Mouse (Mus musculus) neural tube, embryonic 12.5 days (tissue): Measurements from ENCODE around the gene Naf1. TPM values are rescaled to one million over a fixed set of nuclear protein-coding genes. Genes with fewer than 3 reads are reported as not detected.
A peak's percentile ranks its signal among the peaks of the same experiment; 100 is the strongest.

Experiments used
- ATAC-seq: fragments of 200-750 bp; cut with Nextera tagmentation; 2 replicates; pipeline ENCODE4 v1.8.0; 2017; ENCODE audit warnings: low read depth, mild to moderate bottlenecking, moderate TSS enrichment, moderate library complexity; ENCODE audit not compliant: low FRiP score
- H3K27ac ChIP-seq: fragments of 300-500 bp; sonication (generic); 2 replicates; pipeline ENCODE4 v1.5.1; 2016
- H3K27me3 ChIP-seq: fragments of 300-500 bp; sonication (generic); replicated peaks from 2 replicates; pipeline ENCODE4 v1.6.1; 2016; ENCODE audit warnings: mild to moderate bottlenecking
- H3K36me3 ChIP-seq: fragments of 300-500 bp; sonication (generic); 2 replicates; pipeline ENCODE4 v1.6.1; 2016; ENCODE audit warnings: mild to moderate bottlenecking
- H3K4me1 ChIP-seq: fragments of 300-500 bp; sonication (generic); 2 replicates; pipeline ENCODE4 v1.6.1; 2016
- H3K4me2 ChIP-seq: fragments of 300-500 bp; sonication (generic); replicated peaks from 2 replicates; pipeline ENCODE4 v1.6.1; 2016; ENCODE audit warnings: mild to moderate bottlenecking
- H3K4me3 ChIP-seq: fragments of 300-500 bp; sonication (generic); 2 replicates; pipeline ENCODE4 v1.5.1; 2016
- H3K9ac ChIP-seq: fragments of 300-500 bp; sonication (generic); 2 replicates; pipeline ENCODE4 v1.6.1; 2016; ENCODE audit warnings: mild to moderate bottlenecking
- H3K9me3 ChIP-seq: fragments of 300-500 bp; sonication (generic); 2 replicates; pipeline ENCODE4 v1.6.1; 2016; ENCODE audit warnings: mild to moderate bottlenecking
- WGBS: fragments of 180-500 bp; shearing (Covaris S2); methylation state at CpG from one replicate; pipeline ENCODE4 v1.1.7; 2016; 5-methylcytosine and 5-hydroxymethylcytosine counted together
- polyA plus RNA-seq: library from polyadenylated mRNA; unstranded; fragments of >200 nt; fragmentation: Nextera tagmentation; extraction: Ambion mirVana; gene quantifications from 2 replicates; pipeline ENCODE4 v1.2.1, GENCODE M21; 2016

Naf1 gene
- 2.6 and 3.1 TPM in 2 replicates for polyA plus RNA-seq

- ATAC-seq, result peak; percentile 98
- no peaks in the 10 kb centered on the region for H3K9me3 ChIP-seq
- peaks cover 16% of the 10 kb centered on the region for H3K4me1 ChIP-seq
- peak within 1 kb of the TSS; percentile 89 for H3K4me2 ChIP-seq
- WGBS, result under 1% methylated on average over 37 of the region's 37 CpGs
- H3K9ac ChIP-seq, result peak within 1 kb of the TSS; percentile 72
- peak within 1 kb of the TSS; percentile 75 for H3K4me3 ChIP-seq
- no peaks in the 10 kb centered on the region for H3K27me3 ChIP-seq
- no peak within 1 kb of the TSS for H3K27ac ChIP-seq
- H3K36me3 ChIP-seq, result no peaks in the 10 kb centered on the region
Observed at GRCm38 (mm10) chr8:66860023-66860422, at the start of gene Naf1. Naf1 (plus strand) TSS chr8:66860217.

- no peaks in the 10 kb centered on the region for H3K27me3 ChIP-seq
- H3K27ac ChIP-seq, result no peak overlapping the region
- H3K4me1 ChIP-seq, result peaks cover 16% of the 10 kb centered on the region
- peak overlapping the region; percentile 72 for H3K9ac ChIP-seq
- WGBS, result under 1% methylated on average over 46 of the region's 46 CpGs
- H3K4me2 ChIP-seq, result peak overlapping the region; percentile 89
- H3K4me3 ChIP-seq, result peak overlapping the region; percentile 75
- no peaks in the 10 kb centered on the region for H3K9me3 ChIP-seq
- peak; percentile 78 for ATAC-seq
- H3K36me3 ChIP-seq, result no peaks in the 10 kb centered on the region
Observed at GRCm38 (mm10) chr8:66860921-66861588, 1.0 kb downstream of the Naf1 start.

- H3K4me3 ChIP-seq, result peak overlapping the region; percentile 75
- H3K27ac ChIP-seq, result no peak overlapping the region
- no peaks in the 10 kb centered on the region for H3K27me3 ChIP-seq
- no peaks in the 10 kb centered on the region for H3K36me3 ChIP-seq
- no peak for ATAC-seq
- no peak overlapping the region for H3K9ac ChIP-seq
- no peaks in the 10 kb centered on the region for H3K9me3 ChIP-seq
- WGBS, result 57% methylated on average over 5 of the region's 5 CpGs
- peaks cover 16% of the 10 kb centered on the region for H3K4me1 ChIP-seq
- H3K4me2 ChIP-seq, result peak overlapping the region; percentile 89
Observed at GRCm38 (mm10) chr8:66861589-66862500, 1.8 kb downstream of the Naf1 start.

DNA sequence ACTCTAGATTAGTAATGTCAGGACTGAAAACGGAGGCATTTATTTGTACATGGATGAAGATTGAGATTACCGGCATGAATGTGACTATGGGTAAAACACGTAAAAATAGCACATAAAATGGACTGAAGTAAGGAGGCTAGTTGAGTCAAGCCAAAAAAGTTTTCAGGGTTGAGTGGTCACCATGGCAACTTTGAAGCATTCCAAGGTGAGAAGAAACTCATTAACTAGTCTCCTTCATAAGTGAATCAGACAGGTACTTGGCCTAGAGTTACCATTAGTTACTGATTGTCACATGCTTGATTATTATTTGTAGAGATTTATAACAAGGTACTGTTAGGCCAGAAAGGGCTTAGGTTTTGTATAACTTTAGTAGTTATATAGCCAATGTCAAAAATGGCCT, 3.7 kb downstream of the Naf1 start:
- H3K9me3 ChIP-seq, result no peaks in the 10 kb centered on the region
- 98% methylated on average over 3 of the region's 3 CpGs for WGBS

DNA sequence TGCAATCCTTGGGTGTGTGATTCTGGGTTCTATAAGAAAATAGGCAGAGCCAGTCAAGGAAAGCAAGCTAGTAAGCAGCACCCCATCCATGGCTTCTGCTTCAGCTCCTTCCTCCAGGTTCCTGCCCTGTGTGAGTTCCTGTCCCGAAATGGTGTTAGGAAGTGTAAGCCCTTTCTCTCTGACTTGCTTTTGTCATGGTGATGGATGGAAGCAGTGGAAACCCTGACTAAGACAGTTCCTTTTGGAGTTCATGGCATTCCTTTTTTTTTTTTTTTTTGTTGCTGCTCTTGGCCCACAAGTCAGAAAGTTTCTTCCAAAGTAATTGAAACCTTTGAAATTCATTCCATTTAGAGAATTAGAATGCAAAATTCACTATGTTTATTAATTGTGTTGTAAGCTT, 5.1 kb downstream of the Naf1 start:
- Histone ChIP-seq H3K36me3 (no peaks in the 10 kb centered on the region), H3K4me3 (no peak overlapping the region), H3K27ac (no peak overlapping the region), H3K9me3 (no peaks in the 10 kb centered on the region), H3K27me3 (no peaks in the 10 kb centered on the region), H3K9ac (no peak overlapping the region), H3K4me2 (no peak overlapping the region), H3K4me1 (peaks cover 16% of the 10 kb centered on the region)
- 43% methylated on average over 1 of the region's 1 CpGs for WGBS
- no peak for ATAC-seq

More for the DNA sequence above, 3.7 kb downstream of the Naf1 start:
- no peaks in the 10 kb centered on the region for H3K27me3 ChIP-seq
- H3K4me1 ChIP-seq, result peaks cover 16% of the 10 kb centered on the region
- ATAC-seq, result no peak
- no peak overlapping the region for H3K27ac ChIP-seq
- no peak overlapping the region for H3K4me2 ChIP-seq
- H3K4me3 ChIP-seq, result no peak overlapping the region
- no peak overlapping the region for H3K9ac ChIP-seq
- no peaks in the 10 kb centered on the region for H3K36me3 ChIP-seq

DNA sequence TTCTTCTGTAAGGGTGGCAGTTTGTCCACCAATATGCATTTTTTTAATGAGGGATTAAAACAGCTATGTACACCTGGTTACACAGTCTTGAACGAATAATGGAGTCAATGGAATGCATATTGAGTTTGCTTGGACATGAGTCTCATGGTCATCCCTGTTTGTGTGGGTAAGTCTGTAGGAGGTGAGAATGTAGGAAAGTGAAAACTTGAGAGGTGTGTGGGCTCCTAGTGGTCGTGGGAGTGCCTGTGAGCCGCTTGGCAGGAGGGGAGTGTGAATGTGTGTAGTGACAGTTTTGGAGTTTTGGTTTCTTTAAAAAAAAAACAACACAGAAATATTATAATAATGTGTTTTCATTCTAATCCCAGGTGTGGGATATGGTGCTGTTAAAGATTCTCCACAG, 7.7 kb downstream of the Naf1 start:
- H3K9me3 ChIP-seq, result no peaks in the 10 kb centered on the region
- H3K36me3 ChIP-seq, result no peaks in the 10 kb centered on the region
- H3K4me3 ChIP-seq, result no peak overlapping the region
- no peaks in the 10 kb centered on the region for H3K4me1 ChIP-seq
- H3K9ac ChIP-seq, result no peak overlapping the region
- no peak for ATAC-seq
- 65% methylated on average over 3 of the region's 3 CpGs for WGBS
- H3K4me2 ChIP-seq, result no peak overlapping the region
- no peaks in the 10 kb centered on the region for H3K27me3 ChIP-seq
- H3K27ac ChIP-seq, result no peak overlapping the region

GRCm38 (mm10) chr8:66869211-66869932, 9.4 kb downstream of the Naf1 start:
- H3K27ac ChIP-seq, result no peak overlapping the region
- no peaks in the 10 kb centered on the region for H3K4me1 ChIP-seq
- no peaks in the 10 kb centered on the region for H3K9me3 ChIP-seq

DNA sequence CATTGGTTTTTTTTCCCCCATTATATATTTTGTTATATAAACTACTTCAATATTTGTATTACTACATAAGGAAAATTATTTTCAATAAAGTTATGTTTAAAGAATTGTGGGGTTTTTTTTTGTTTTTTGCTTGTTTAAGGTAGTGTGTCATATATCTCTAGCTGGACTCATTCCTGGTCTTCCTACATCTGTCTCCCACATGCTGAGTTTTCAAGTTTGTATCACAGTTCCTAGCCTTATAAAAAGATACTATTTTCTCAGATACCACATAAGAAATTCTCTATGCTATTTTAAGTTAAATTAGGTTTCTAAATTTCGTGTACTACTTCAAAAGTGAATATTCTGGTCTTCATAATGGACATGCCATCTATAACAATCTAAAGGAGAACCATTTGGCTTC, 23.8 kb downstream of the Naf1 start:
- Histone ChIP-seq H3K9ac (no peak overlapping the region), H3K36me3 (no peaks in the 10 kb centered on the region), H3K27ac (no peak overlapping the region), H3K9me3 (no peaks in the 10 kb centered on the region), H3K4me1 (no peaks in the 10 kb centered on the region), H3K4me2 (no peak overlapping the region), H3K4me3 (no peak overlapping the region), H3K27me3 (no peaks in the 10 kb centered on the region)
- 66% methylated on average over 1 of the region's 1 CpGs for WGBS
- ATAC-seq, result no peak

More at GRCm38 (mm10) chr8:66869211-66869932, 9.4 kb downstream of the Naf1 start:
- H3K4me3 ChIP-seq, result no peak overlapping the region
- no peak overlapping the region for H3K9ac ChIP-seq
- ATAC-seq, result no peak
- H3K27me3 ChIP-seq, result no peaks in the 10 kb centered on the region
- H3K4me2 ChIP-seq, result no peak overlapping the region
- H3K36me3 ChIP-seq, result no peaks in the 10 kb centered on the region
- 38% methylated on average over 1 of the region's 1 CpGs for WGBS

- ATAC-seq, result no peak
- Histone ChIP-seq H3K9me3 (no peaks in the 10 kb centered on the region), H3K4me1 (no peaks in the 10 kb centered on the region), H3K27ac (no peak overlapping the region), H3K27me3 (no peaks in the 10 kb centered on the region), H3K4me2 (no peak overlapping the region), H3K9ac (no peak overlapping the region), H3K4me3 (no peak overlapping the region), H3K36me3 (no peaks in the 10 kb centered on the region)
- 93% methylated on average over 2 of the region's 2 CpGs for WGBS
Observed at GRCm38 (mm10) chr8:66891879-66892278, 31.9 kb downstream of the Naf1 start.

- no peak overlapping the region for H3K4me3 ChIP-seq
- WGBS, result 81% methylated on average over 2 of the region's 2 CpGs
- no peak overlapping the region for H3K4me2 ChIP-seq
- no peaks in the 10 kb centered on the region for H3K9me3 ChIP-seq
- H3K9ac ChIP-seq, result no peak overlapping the region
- no peaks in the 10 kb centered on the region for H3K27me3 ChIP-seq
- no peaks in the 10 kb centered on the region for H3K4me1 ChIP-seq
- no peak for ATAC-seq
- no peaks in the 10 kb centered on the region for H3K36me3 ChIP-seq
- H3K27ac ChIP-seq, result no peak overlapping the region
Observed at GRCm38 (mm10) chr8:66905000-66905399, 45.0 kb downstream of the Naf1 start.

DNA sequence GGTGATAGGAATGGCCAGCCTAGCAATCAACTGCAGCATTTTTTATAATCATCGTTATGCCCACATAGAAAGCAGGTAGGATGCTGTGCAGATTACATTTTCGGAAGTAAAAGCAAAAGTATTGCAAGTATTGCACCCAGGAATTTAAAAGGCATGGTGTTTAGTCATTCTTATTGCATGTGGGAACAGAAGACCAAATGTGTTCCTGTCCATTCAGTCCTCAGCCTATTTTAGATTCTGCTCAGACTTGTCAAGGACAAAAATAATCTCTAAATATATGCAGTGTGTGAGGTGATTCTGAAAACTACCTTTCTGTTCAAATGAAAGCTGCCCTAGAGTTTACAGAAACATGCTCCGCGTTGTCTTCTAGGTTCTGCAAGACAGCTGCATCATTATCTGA, 45.5 kb downstream of the Naf1 start:
- no peaks in the 10 kb centered on the region for H3K4me1 ChIP-seq
- 96% methylated on average over 4 of the region's 4 CpGs for WGBS
- no peak overlapping the region for H3K27ac ChIP-seq
- no peaks in the 10 kb centered on the region for H3K27me3 ChIP-seq
- H3K9ac ChIP-seq, result no peak overlapping the region
- H3K4me2 ChIP-seq, result no peak overlapping the region
- no peak overlapping the region for H3K4me3 ChIP-seq
- no peaks in the 10 kb centered on the region for H3K9me3 ChIP-seq
- no peaks in the 10 kb centered on the region for H3K36me3 ChIP-seq
- no peak for ATAC-seq

- no peak for ATAC-seq
- Histone ChIP-seq H3K4me1 (no peaks in the 10 kb centered on the region), H3K4me3 (no peak overlapping the region), H3K9ac (no peak overlapping the region), H3K27ac (no peak overlapping the region), H3K4me2 (no peak overlapping the region), H3K9me3 (no peaks in the 10 kb centered on the region), H3K36me3 (no peaks in the 10 kb centered on the region), H3K27me3 (no peaks in the 10 kb centered on the region)
- 92% methylated on average over 8 of the region's 8 CpGs for WGBS
Observed at GRCm38 (mm10) chr8:66906116-66906515, 46.1 kb downstream of the Naf1 start.
